Mouse (Mus musculus) G1E-ER4 (cell line): Measurements from ENCODE around the gene Dhx38. TPM values are rescaled to one million over a fixed set of nuclear protein-coding genes. Genes with fewer than 3 reads are reported as not detected.

Experiments
- GATA1 ChIP-seq: IDR thresholded peaks from one replicate; pipeline ENCODE4 v1.8.0; 2012; ENCODE audit warnings: low read length, inconsistent platforms
- polyA plus RNA-seq: library from polyadenylated mRNA; stranded (reverse); fragments of >175 nt; gene quantifications from 2 replicates; pipeline ENCODE4 v1.2.3, GENCODE M21; 2012

Gene Dhx38
- polyA plus RNA-seq, 1 experiment = 34.1 TPM

- no peak for TF ChIP-seq GATA1
Observed at GRCm38 (mm10) chr8:109584293-109584692, 18.6 kb upstream of the Dhx38 start.

GRCm38 (mm10) chr8:109578900-109579301 lies 13.2 kb upstream of the Dhx38 start, which contains the start of gene Hp:
TSS of gene Hp (minus strand) at chr8:109579172.
- TF ChIP-seq GATA1 = no peak

- no peak for TF ChIP-seq GATA1
Observed at GRCm38 (mm10) chr8:109576311-109576710, 10.7 kb upstream of the Dhx38 start.

- no peak for TF ChIP-seq GATA1
Observed at GRCm38 (mm10) chr8:109571139-109571538, 5.5 kb upstream of the Dhx38 start.

DNA sequence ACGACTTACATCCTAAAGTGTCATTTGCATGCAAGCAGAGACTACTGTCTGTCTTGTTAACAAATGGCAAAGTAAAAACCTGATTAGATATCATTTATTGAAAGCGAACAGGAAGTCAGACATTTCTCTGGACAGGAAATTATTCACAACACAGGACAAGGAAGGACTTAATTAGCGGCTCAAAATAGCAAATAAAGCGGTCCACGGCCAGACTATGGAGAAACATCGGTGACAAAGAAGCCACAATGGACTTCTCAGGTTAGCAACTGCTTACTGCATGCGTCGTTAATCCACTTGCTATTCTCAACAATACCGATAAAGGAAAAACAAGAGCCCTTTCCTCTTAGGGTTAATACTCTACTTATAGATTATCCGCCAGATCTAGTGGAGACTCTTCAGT lies 895 bp downstream of the Dhx38 start:
- TF ChIP-seq GATA1 = no peak

- no peak for TF ChIP-seq GATA1
Observed at GRCm38 (mm10) chr8:109563881-109564280, 1.8 kb downstream of the Dhx38 start.

- no peak for TF ChIP-seq GATA1
Observed at GRCm38 (mm10) chr8:109551663-109552062, 14.0 kb downstream of the Dhx38 start.

GRCm38 (mm10) chr8:109544049-109544448 lies 21.6 kb downstream of the Dhx38 start:
- TF ChIP-seq GATA1 = no peak

DNA sequence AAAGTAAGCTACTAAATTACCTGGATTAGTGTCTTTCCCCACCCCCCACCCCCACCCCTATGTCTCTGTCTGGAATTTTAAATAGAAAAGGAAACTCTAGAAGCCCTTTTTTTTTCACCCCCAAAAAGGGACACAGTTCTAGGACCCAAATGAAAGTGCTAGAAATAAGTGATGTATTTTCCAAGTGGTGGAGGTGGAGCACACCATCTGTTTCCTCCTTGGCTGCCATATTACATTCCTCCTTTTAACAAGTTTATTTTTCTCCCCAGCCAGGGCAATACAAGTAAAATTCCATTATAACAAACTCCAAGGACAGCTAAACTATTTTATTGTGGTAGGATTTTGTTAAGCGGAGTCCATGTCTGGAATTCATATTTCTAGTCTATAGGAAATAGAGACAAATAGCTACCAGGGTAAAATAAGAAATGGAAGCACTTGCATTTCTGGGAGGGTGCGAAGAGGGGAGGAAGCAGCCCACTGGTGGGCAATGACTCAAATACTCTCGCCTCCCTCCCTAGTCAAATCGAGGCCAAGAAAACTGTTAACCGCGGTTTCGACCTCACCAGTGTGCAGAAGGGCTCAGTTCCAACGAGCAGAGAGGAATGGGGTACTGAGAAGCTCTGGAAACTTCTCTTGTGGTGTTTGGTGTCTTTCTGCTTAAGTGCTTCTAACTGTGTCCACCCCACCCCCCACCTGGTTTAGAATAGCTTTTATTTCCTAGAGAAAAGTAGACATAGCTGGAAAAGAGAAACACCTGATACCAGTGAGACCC lies 22.7 kb downstream of the Dhx38 start:
- TF ChIP-seq GATA1 = no peak

DNA sequence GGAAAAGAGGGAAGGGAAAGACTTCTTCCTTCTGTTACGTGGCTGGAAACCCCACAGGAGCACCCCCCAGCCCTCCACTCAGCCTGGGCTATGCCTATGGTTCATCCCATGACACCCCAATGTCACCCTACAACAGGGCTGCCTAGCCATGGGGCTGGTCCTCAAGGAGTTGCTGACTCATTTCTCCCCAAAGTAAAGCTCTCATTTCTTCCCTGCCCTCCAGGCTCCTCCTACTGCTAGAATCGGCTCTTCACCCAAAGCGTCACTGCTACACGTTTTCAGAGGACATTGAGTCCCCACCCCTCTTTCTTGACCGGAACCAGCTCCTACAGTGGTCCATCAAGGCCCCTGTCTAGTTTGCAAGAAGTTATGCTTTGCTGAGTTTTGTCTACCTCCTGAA lies 23.5 kb downstream of the Dhx38 start:
- TF ChIP-seq GATA1 = no peak

- no peak for TF ChIP-seq GATA1
Observed at GRCm38 (mm10) chr8:109536703-109537102, 29.0 kb downstream of the Dhx38 start.

DNA sequence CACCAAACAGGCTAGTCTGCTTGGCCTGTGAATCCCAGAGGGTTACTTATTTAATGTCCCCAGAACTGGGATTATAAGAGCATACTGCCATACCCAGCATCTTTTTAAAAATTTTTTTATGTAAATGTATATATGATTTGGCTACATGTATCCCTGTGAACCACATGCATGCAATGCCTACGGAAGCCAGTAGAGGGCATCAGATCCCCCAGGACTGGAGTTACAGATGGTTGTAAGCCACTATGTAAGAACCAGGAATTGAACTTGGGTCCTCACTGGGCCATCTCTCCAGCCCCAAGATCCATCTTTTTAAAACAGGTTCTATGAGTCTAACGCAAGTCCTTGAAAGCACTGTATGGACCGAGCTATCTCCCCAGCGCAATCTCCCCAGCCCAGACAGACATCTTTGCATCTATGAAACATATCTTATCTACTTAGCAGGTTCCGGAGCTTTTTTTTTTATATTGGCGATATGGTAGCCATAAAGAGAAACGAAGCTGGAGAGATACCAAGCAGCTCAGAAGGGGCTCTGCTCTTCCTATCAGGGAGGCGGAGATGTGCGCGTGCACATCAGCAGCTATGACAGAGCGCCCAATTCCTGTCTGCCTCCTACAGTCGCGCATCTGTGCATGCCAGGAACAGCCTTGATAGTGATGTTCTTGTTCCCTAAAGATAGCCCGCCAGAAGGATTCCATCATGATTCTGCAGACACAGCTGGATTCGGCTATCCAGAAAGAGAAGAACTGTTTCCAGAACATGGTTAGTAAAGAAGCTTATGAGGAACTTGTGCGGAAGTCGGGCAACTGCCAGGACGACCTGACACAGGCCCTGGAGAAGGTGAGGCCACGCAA lies 30.3 kb downstream of the Dhx38 start:
- TF ChIP-seq GATA1 = no peak

- no peak for TF ChIP-seq GATA1
Observed at GRCm38 (mm10) chr8:109524008-109524407, 41.7 kb downstream of the Dhx38 start.

DNA sequence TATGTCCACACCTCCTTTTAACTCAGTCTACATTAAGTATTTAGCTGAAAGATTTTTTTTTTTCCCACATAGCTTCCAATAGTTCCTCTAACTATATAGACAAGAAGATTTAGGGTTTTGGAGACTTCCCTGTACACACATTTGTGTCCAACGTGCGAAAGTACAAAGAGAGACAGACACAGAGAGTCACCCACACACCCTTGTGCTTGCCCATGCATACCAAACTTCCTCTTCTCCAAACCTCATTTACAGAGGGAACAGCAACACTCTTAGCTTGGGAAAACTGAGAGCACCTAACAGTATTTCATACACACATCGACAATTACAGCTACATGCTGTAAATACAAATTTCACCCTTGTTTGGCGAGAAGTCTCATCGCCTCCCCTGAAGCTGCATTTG lies 60.1 kb downstream of the Dhx38 start:
- no peak for TF ChIP-seq GATA1

- TF ChIP-seq GATA1 = no peak
Observed at GRCm38 (mm10) chr8:109503566-109503965, 62.1 kb downstream of the Dhx38 start.

DNA sequence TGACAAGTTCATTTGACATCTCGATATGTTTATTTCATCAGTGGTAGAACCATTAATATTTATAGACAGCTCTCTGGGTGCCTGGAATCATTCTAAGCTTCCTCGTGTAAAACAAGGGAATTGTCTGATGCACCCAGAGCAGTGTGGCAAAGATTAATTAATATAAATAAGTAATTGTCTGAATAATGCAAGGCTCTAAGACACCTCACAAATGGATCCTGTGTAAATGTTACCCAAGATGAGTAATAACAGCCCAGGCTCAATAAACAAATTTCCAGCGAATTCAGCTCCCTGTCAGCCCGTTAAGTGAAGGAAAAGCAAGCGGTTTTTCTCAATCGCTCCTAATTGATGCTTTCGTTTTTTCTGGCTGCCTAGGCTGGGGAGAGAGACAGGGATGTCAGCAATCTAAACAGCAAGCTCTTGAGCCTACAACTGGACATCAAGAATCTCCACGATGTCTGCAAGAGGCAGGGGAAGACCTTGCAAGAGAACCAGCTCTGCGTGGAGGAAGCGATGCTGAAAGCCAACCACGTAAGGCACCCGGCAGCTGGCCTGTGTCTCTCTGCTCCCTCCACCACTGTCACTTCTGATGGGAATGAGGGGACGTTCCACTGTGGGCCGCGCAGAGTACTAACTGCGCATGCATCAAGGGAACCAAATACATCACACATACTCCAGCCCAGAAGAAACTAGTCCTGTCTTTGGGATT lies 66.5 kb downstream of the Dhx38 start:
- no peak for TF ChIP-seq GATA1

Other genes with a start within 250 kb of the Dhx38 start
- not detected in 2 replicates for gene Pmfbp1, start 71.8 kb downstream of the Dhx38 start, polyA plus RNA-seq
- 5.7 and 8.8 TPM in 2 replicates for gene Txnl4b, start within 50 bp of the Dhx38 start, polyA plus RNA-seq
- not detected in 2 replicates for gene Hp, start 13.3 kb upstream of the Dhx38 start, polyA plus RNA-seq
- 88.2 and 118 TPM in 2 replicates for gene Dhodh, start 42.8 kb upstream of the Dhx38 start, polyA plus RNA-seq
- 1.4 and 3.7 TPM in 2 replicates for gene Pkd1l3, start 48.7 kb upstream of the Dhx38 start, polyA plus RNA-seq
- gene Ist1, start 127.4 kb upstream of the Dhx38 start, polyA plus RNA-seq = 21.9 and 29.2 TPM in 2 replicates
- gene Zfp821, start 139.7 kb upstream of the Dhx38 start, polyA plus RNA-seq = 6.6 and 8.2 TPM in 2 replicates
- gene Atxn1l, start 171.9 kb upstream of the Dhx38 start, polyA plus RNA-seq = 25.4 and 38.6 TPM in 2 replicates
- 49.1 and 53.4 TPM in 2 replicates for gene Ap1g1, start 212.7 kb upstream of the Dhx38 start, polyA plus RNA-seq